Mouse (Mus musculus): Measurements from ENCODE around the gene Gm21188. TPM values are rescaled to one million over a fixed set of nuclear protein-coding genes. Genes with fewer than 3 reads are reported as not detected.
"Not testable (repeated sequence)": the region's sequence is repeated elsewhere in the genome, so short reads cannot be mapped to it uniquely, and the experiment has no call there.

Gm21188 gene
- polyA plus RNA-seq, 1 experiment from 2014 or later: not detected

- not testable (repeated sequence) for H3K4me3 ChIP-seq (replicated peaks; ENCODE audit: low read length); H3K4me1 ChIP-seq (replicated peaks; ENCODE audit: control insufficient read depth, insufficient read depth, low read length); H3K27me3 ChIP-seq (ENCODE audit: control insufficient read depth, insufficient read depth, low read length); H3K4me2 ChIP-seq (replicated peaks); DNase-seq (ENCODE audit: low spot score); H3K27ac ChIP-seq; H3K9ac ChIP-seq; H3K36me3 ChIP-seq (replicated peaks; ENCODE audit: control insufficient read depth, insufficient read depth); ATAC-seq (ENCODE audit: low FRiP score); H3K9me3 ChIP-seq (ENCODE audit: control insufficient read depth, low read length)
- no CpG with 5 or more reads among the region's 4 CpGs for WGBS
These were observed 10.9 kb upstream of the Gm21188 start for GRCm38 (mm10) chr13:120062903-120063302.

GRCm38 (mm10) chr13:120048608-120049007, 3.4 kb downstream of the Gm21188 start:
- ATAC-seq (ENCODE audit: low FRiP score); H3K27me3 ChIP-seq (ENCODE audit: control insufficient read depth, insufficient read depth, low read length); H3K9me3 ChIP-seq (ENCODE audit: control insufficient read depth, low read length); H3K4me1 ChIP-seq (replicated peaks; ENCODE audit: control insufficient read depth, insufficient read depth, low read length); H3K4me3 ChIP-seq (replicated peaks; ENCODE audit: low read length); H3K36me3 ChIP-seq (replicated peaks; ENCODE audit: control insufficient read depth, insufficient read depth); H3K9ac ChIP-seq; H3K27ac ChIP-seq; H3K4me2 ChIP-seq (replicated peaks); DNase-seq (ENCODE audit: low spot score): not testable (repeated sequence)
- no CpG with 5 or more reads among the region's 5 CpGs for WGBS

GRCm38 (mm10) chr13:120048186-120048585, 3.8 kb downstream of the Gm21188 start:
- no CpG with 5 or more reads among the region's 2 CpGs for WGBS
- not testable (repeated sequence) for ATAC-seq (ENCODE audit: low FRiP score); DNase-seq (ENCODE audit: low spot score)

GRCm38 (mm10) chr13:120046422-120047209, 5.4 kb downstream of the Gm21188 start:
- H3K27ac ChIP-seq; H3K27me3 ChIP-seq (ENCODE audit: control insufficient read depth, insufficient read depth, low read length); H3K9me3 ChIP-seq (ENCODE audit: control insufficient read depth, low read length); H3K36me3 ChIP-seq (replicated peaks; ENCODE audit: control insufficient read depth, insufficient read depth); H3K4me2 ChIP-seq (replicated peaks); H3K9ac ChIP-seq; H3K4me1 ChIP-seq (replicated peaks; ENCODE audit: control insufficient read depth, insufficient read depth, low read length); DNase-seq (ENCODE audit: low spot score); H3K4me3 ChIP-seq (replicated peaks; ENCODE audit: low read length): not testable (repeated sequence)
- 0 out of 2 replicates have a peak, but pooled peaks have one; percentile 34 for ATAC-seq (ENCODE audit: low FRiP score)
- under 1% methylated on average over 13 of the region's 40 CpGs for WGBS

More at GRCm38 (mm10) chr13:120048186-120048585, 3.8 kb downstream of the Gm21188 start:
- not testable (repeated sequence) for H3K4me2 ChIP-seq (replicated peaks); H3K9me3 ChIP-seq (ENCODE audit: control insufficient read depth, low read length); H3K27ac ChIP-seq; H3K4me3 ChIP-seq (replicated peaks; ENCODE audit: low read length); H3K4me1 ChIP-seq (replicated peaks; ENCODE audit: control insufficient read depth, insufficient read depth, low read length); H3K36me3 ChIP-seq (replicated peaks; ENCODE audit: control insufficient read depth, insufficient read depth); H3K9ac ChIP-seq; H3K27me3 ChIP-seq (ENCODE audit: control insufficient read depth, insufficient read depth, low read length)

GRCm38 (mm10) chr13:120041145-120041544, 10.8 kb downstream of the Gm21188 start:
- no CpG with 5 or more reads among the region's 1 CpGs for WGBS
- not testable (repeated sequence) for H3K4me2 ChIP-seq (replicated peaks); H3K27ac ChIP-seq; H3K4me1 ChIP-seq (replicated peaks; ENCODE audit: control insufficient read depth, insufficient read depth, low read length); H3K4me3 ChIP-seq (replicated peaks; ENCODE audit: low read length); H3K36me3 ChIP-seq (replicated peaks; ENCODE audit: control insufficient read depth, insufficient read depth); H3K9ac ChIP-seq; H3K9me3 ChIP-seq (ENCODE audit: control insufficient read depth, low read length)
- ATAC-seq (ENCODE audit: low FRiP score): peak; percentile 59; the same call in 1 of the 2 replicates
- DNase-seq (ENCODE audit: low spot score): peak; percentile 24
- peaks cover 13% of the 10 kb centered on the region for H3K27me3 ChIP-seq (ENCODE audit: control insufficient read depth, insufficient read depth, low read length)

GRCm38 (mm10) chr13:120037881-120038280, 14.1 kb downstream of the Gm21188 start:
- peaks cover 18% of the 10 kb centered on the region for H3K27me3 ChIP-seq (ENCODE audit: control insufficient read depth, insufficient read depth, low read length)
- not testable (repeated sequence) for H3K36me3 ChIP-seq (replicated peaks; ENCODE audit: control insufficient read depth, insufficient read depth); H3K4me2 ChIP-seq (replicated peaks); H3K27ac ChIP-seq; H3K4me1 ChIP-seq (replicated peaks; ENCODE audit: control insufficient read depth, insufficient read depth, low read length); H3K9me3 ChIP-seq (ENCODE audit: control insufficient read depth, low read length); H3K9ac ChIP-seq; ATAC-seq (ENCODE audit: low FRiP score); H3K4me3 ChIP-seq (replicated peaks; ENCODE audit: low read length)
- DNase-seq (ENCODE audit: low spot score): peak; percentile 16
- WGBS: 4% methylated on average over 6 of the region's 6 CpGs

GRCm38 (mm10) chr13:120036577-120037115, 15.3 kb downstream of the Gm21188 start:
- H3K4me2 ChIP-seq (replicated peaks); H3K27ac ChIP-seq; H3K4me3 ChIP-seq (replicated peaks; ENCODE audit: low read length); H3K9ac ChIP-seq; H3K9me3 ChIP-seq (ENCODE audit: control insufficient read depth, low read length); ATAC-seq (ENCODE audit: low FRiP score); H3K36me3 ChIP-seq (replicated peaks; ENCODE audit: control insufficient read depth, insufficient read depth); H3K4me1 ChIP-seq (replicated peaks; ENCODE audit: control insufficient read depth, insufficient read depth, low read length): not testable (repeated sequence)
- peaks cover 18% of the 10 kb centered on the region for H3K27me3 ChIP-seq (ENCODE audit: control insufficient read depth, insufficient read depth, low read length)
- WGBS: 1% methylated on average over 23 of the region's 25 CpGs
- DNase-seq (ENCODE audit: low spot score): peak; percentile 18

GRCm38 (mm10) chr13:120035151-120035550, 16.8 kb downstream of the Gm21188 start:
- not testable (repeated sequence) for DNase-seq (ENCODE audit: low spot score); H3K9me3 ChIP-seq (ENCODE audit: control insufficient read depth, low read length); H3K4me3 ChIP-seq (replicated peaks; ENCODE audit: low read length); H3K27ac ChIP-seq; ATAC-seq (ENCODE audit: low FRiP score); H3K4me2 ChIP-seq (replicated peaks); H3K4me1 ChIP-seq (replicated peaks; ENCODE audit: control insufficient read depth, insufficient read depth, low read length); H3K36me3 ChIP-seq (replicated peaks; ENCODE audit: control insufficient read depth, insufficient read depth); H3K9ac ChIP-seq
- peaks cover 18% of the 10 kb centered on the region for H3K27me3 ChIP-seq (ENCODE audit: control insufficient read depth, insufficient read depth, low read length)
- WGBS: 0% methylated on average over 6 of the region's 18 CpGs

GRCm38 (mm10) chr13:120034637-120035036, 17.4 kb downstream of the Gm21188 start:
- DNase-seq (ENCODE audit: low spot score); H3K36me3 ChIP-seq (replicated peaks; ENCODE audit: control insufficient read depth, insufficient read depth); H3K4me3 ChIP-seq (replicated peaks; ENCODE audit: low read length); H3K4me2 ChIP-seq (replicated peaks); H3K9ac ChIP-seq; H3K9me3 ChIP-seq (ENCODE audit: control insufficient read depth, low read length); H3K27ac ChIP-seq; H3K4me1 ChIP-seq (replicated peaks; ENCODE audit: control insufficient read depth, insufficient read depth, low read length): not testable (repeated sequence)
- peak; percentile 37; the same call in 1 of the 2 replicates for ATAC-seq (ENCODE audit: low FRiP score)
- H3K27me3 ChIP-seq (ENCODE audit: control insufficient read depth, insufficient read depth, low read length): peaks cover 18% of the 10 kb centered on the region
- 0% methylated on average over 3 of the region's 10 CpGs for WGBS
